Mouse (Mus musculus) myocyte (in vitro differentiated cells): Measurements from ENCODE around the gene Gm4871. TPM values are rescaled to one million over a fixed set of nuclear protein-coding genes. Genes with fewer than 3 reads are reported as not detected.

ENCODE experiments used
- H3K27me3 ChIP-seq: one replicate; pipeline ENCODE4 v1.6.1; 2011; ENCODE audit not compliant: control insufficient read depth, insufficient read depth, insufficient read length
- H3K36me3 ChIP-seq: one replicate; pipeline ENCODE4 v1.6.1; 2011; ENCODE audit not compliant: control insufficient read depth, insufficient read depth
- H3K4me2 ChIP-seq: one replicate; pipeline ENCODE4 v1.6.1; 2011; ENCODE audit warnings: low read depth, control low read depth
- H3K4me3 ChIP-seq: one replicate; pipeline ENCODE4 v1.5.1; 2011; ENCODE audit warnings: mild to moderate bottlenecking, control low read depth, moderate library complexity
- H3K79me2 ChIP-seq: one replicate; pipeline ENCODE4 v1.6.1; 2011; ENCODE audit not compliant: control insufficient read depth, insufficient read depth
- H3ac ChIP-seq: one replicate; pipeline ENCODE4 v1.6.1; 2011; ENCODE audit not compliant: control insufficient read depth, insufficient read length
- CEBPB ChIP-seq: IDR thresholded peaks from 2 replicates; pipeline ENCODE4 v1.6.1; 2011; ENCODE audit warnings: mild to moderate bottlenecking, moderate library complexity; ENCODE audit not compliant: poor library complexity, insufficient read depth, severe bottlenecking
- E2F4 ChIP-seq: IDR thresholded peaks from one replicate; pipeline ENCODE4 v1.6.1; 2011; ENCODE audit warnings: mild to moderate bottlenecking, control low read depth, moderate library complexity; ENCODE audit not compliant: insufficient read depth
- MAX ChIP-seq: IDR thresholded peaks from one replicate; pipeline ENCODE4 v1.6.1; 2011; ENCODE audit warnings: low read depth, mild to moderate bottlenecking, control low read depth
- MYOD1 ChIP-seq, 3 experiments: IDR thresholded peaks; one replicate each; pipeline ENCODE4 v1.6.1; 2011; ENCODE audit warnings: control low read depth in 2 of 3, low read depth in 2 of 3, mild to moderate bottlenecking in 2 of 3, moderate library complexity in 1 of 3; ENCODE audit not compliant: insufficient read length in 2 of 3, control insufficient read depth in 1 of 3
- MYOG ChIP-seq, 3 experiments: IDR thresholded peaks; one replicate each; pipeline ENCODE4 v1.6.1; 2011; ENCODE audit warnings: control low read depth in 2 of 3, low read depth in 2 of 3, mild to moderate bottlenecking in 2 of 3; ENCODE audit not compliant: insufficient read length in 2 of 3, control insufficient read depth in 1 of 3, insufficient read depth in 1 of 3
- POLR2A ChIP-seq: IDR thresholded peaks from one replicate; pipeline ENCODE4 v1.6.1; 2011; ENCODE audit warnings: low read depth, mild to moderate bottlenecking, control low read depth, moderate library complexity; ENCODE audit not compliant: insufficient read length
- POLR2AphosphoS2 ChIP-seq: IDR thresholded peaks from one replicate; pipeline ENCODE4 v1.6.1; 2011; ENCODE audit warnings: low read depth, control low read depth; ENCODE audit not compliant: insufficient read length
- REST ChIP-seq: IDR thresholded peaks from one replicate; pipeline ENCODE4 v1.6.1; 2011; ENCODE audit warnings: mild to moderate bottlenecking, control low read depth, moderate library complexity; ENCODE audit not compliant: insufficient read depth, insufficient read length
- SRF ChIP-seq: IDR thresholded peaks from one replicate; pipeline ENCODE4 v1.6.1; 2011; ENCODE audit warnings: low read depth; ENCODE audit not compliant: control insufficient read depth, insufficient read length
- TCF12 ChIP-seq: IDR thresholded peaks from one replicate; pipeline ENCODE4 v1.6.1; 2011; ENCODE audit warnings: mild to moderate bottlenecking, control low read depth; ENCODE audit not compliant: poor library complexity, insufficient read depth, severe bottlenecking
- TCF3 ChIP-seq: IDR thresholded peaks from one replicate; pipeline ENCODE4 v1.6.1; 2011; ENCODE audit warnings: low read depth, control low read depth; ENCODE audit not compliant: insufficient read length
- USF1 ChIP-seq: IDR thresholded peaks from one replicate; pipeline ENCODE4 v1.6.1; 2011; ENCODE audit warnings: low read depth, mild to moderate bottlenecking, control low read depth, moderate library complexity
- polyA plus RNA-seq: library from polyadenylated mRNA; unstranded; fragments of >200 nt; fragmentation: generic; extraction: Trizol; gene quantifications from one replicate; pipeline ENCODE4 v1.2.1, GENCODE M21; 2012; ENCODE audit warnings: missing spikeins

Gene Gm4871
- polyA plus RNA-seq, 1 experiment: not detected

DNA sequence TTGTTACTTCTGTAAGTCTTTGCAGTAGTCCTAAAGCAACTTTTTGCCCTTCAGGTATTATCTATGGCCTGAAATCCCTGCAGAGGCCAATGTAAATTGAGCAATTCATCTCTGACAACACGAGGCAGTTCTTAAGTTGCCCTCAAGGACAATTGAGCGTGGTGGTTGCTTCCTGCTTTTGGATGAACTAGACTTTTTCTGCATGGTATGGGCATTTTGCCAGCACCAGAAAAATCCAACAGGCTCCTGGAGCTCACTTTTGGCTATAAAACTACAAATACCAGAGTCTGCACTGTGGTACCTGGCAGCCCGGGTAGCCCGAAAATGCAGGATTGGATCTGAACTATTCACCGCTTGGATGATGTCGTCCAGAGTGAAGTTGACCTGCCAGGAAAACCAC is 27.0 kb downstream of the Gm4871 start:
- Histone ChIP-seq H3K4me2 (no peak overlapping the region), H3K36me3 (no peaks in the 10 kb centered on the region), H3K4me3 (no peak overlapping the region), H3K79me2 (no peaks in the 10 kb centered on the region), H3ac (no peak overlapping the region), H3K27me3 (peaks cover 16% of the 10 kb centered on the region)
- TF ChIP-seq POLR2A: no peak

GRCm38 (mm10) chr5:145004495-145004894 is 28.1 kb downstream of the Gm4871 start:
- Histone ChIP-seq H3K4me3 (no peak overlapping the region), H3K27me3 (peaks cover 16% of the 10 kb centered on the region), H3ac (no peak overlapping the region), H3K4me2 (no peak overlapping the region), H3K36me3 (no peaks in the 10 kb centered on the region), H3K79me2 (no peaks in the 10 kb centered on the region)
- TF ChIP-seq SRF: no peak
- no peak for TF ChIP-seq MYOG (IDR thresholded peaks at IDR 0.05; ENCODE audit: control insufficient read depth in 1 of 3, insufficient read depth in 1 of 3, insufficient read length in 2 of 3, low read depth in 2 of 3)
- TF ChIP-seq E2F4: no peak
- no peak for TF ChIP-seq CEBPB
- no peak for TF ChIP-seq TCF3
- no peak for TF ChIP-seq MYOD1 (IDR thresholded peaks at IDR 0.05; ENCODE audit: control insufficient read depth in 1 of 3, insufficient read length in 2 of 3, low read depth in 2 of 3)
- no peak for TF ChIP-seq REST
- TF ChIP-seq USF1: no peak
- no peak for TF ChIP-seq POLR2A
- no peak for TF ChIP-seq POLR2AphosphoS2
- TF ChIP-seq MAX: no peak
- no peak for TF ChIP-seq TCF12

GRCm38 (mm10) chr5:145003362-145003761 is 29.2 kb downstream of the Gm4871 start:
- H3K27me3 ChIP-seq: peaks cover 17% of the 10 kb centered on the region
- H3K79me2 ChIP-seq: no peaks in the 10 kb centered on the region
- TF ChIP-seq TCF12 (no peak), E2F4 (no peak), REST (no peak), CEBPB (no peak), MYOD1 (IDR thresholded peaks at IDR 0.05; ENCODE audit: control insufficient read depth in 1 of 3, insufficient read length in 2 of 3, low read depth in 2 of 3) (no peak), USF1 (no peak), POLR2A (no peak), TCF3 (no peak), MAX (no peak), POLR2AphosphoS2 (no peak), MYOG (IDR thresholded peaks at IDR 0.05; ENCODE audit: control insufficient read depth in 1 of 3, insufficient read depth in 1 of 3, insufficient read length in 2 of 3, low read depth in 2 of 3) (no peak), SRF (no peak)
- no peak overlapping the region for H3ac ChIP-seq
- no peak overlapping the region for H3K4me2 ChIP-seq
- H3K4me3 ChIP-seq: no peak overlapping the region
- H3K36me3 ChIP-seq: no peaks in the 10 kb centered on the region

GRCm38 (mm10) chr5:144998491-144998890 is 34.1 kb downstream of the Gm4871 start:
- H3K4me2 ChIP-seq: no peak overlapping the region
- H3K27me3 ChIP-seq: peaks cover 17% of the 10 kb centered on the region
- TF ChIP-seq CEBPB (no peak), TCF3 (no peak), REST (no peak), MYOG (IDR thresholded peaks at IDR 0.05; ENCODE audit: control insufficient read depth in 1 of 3, insufficient read depth in 1 of 3, insufficient read length in 2 of 3, low read depth in 2 of 3) (no peak), E2F4 (no peak), POLR2A (no peak), POLR2AphosphoS2 (no peak), USF1 (no peak), MAX (no peak), TCF12 (no peak), SRF (no peak), MYOD1 (IDR thresholded peaks at IDR 0.05; ENCODE audit: control insufficient read depth in 1 of 3, insufficient read length in 2 of 3, low read depth in 2 of 3) (no peak)
- H3K4me3 ChIP-seq: no peak overlapping the region
- no peaks in the 10 kb centered on the region for H3K79me2 ChIP-seq
- H3ac ChIP-seq: no peak overlapping the region
- H3K36me3 ChIP-seq: no peaks in the 10 kb centered on the region

- Histone ChIP-seq H3ac (no peak overlapping the region), H3K79me2 (no peaks in the 10 kb centered on the region), H3K4me3 (no peak overlapping the region), H3K4me2 (no peak overlapping the region), H3K27me3 (no peaks in the 10 kb centered on the region), H3K36me3 (no peaks in the 10 kb centered on the region)
- no peak for TF ChIP-seq REST
- no peak for TF ChIP-seq CEBPB
- no peak for TF ChIP-seq USF1
- TF ChIP-seq TCF3: no peak
- TF ChIP-seq E2F4: no peak
Observed at GRCm38 (mm10) chr5:144990481-144990880, 42.1 kb downstream of the Gm4871 start.
